Mouse (Mus musculus): ENCODE results near the gene Cxcl14. TPM values are rescaled to one million over a fixed set of nuclear protein-coding genes. Genes with fewer than 3 reads are reported as not detected.

Cxcl14 gene
- total RNA-seq, 2 experiments from 2014 or later, result 135 to 143 TPM

GRCm38 (mm10) chr13:56249593-56250341, 46.6 kb downstream of the Cxcl14 start:
- intact Hi-C loops (cut with DNase I), result loop anchor here (2.0 kb wide), 1 partner anchor 19 kb away; no protein-coding TSS in a partner anchor
- Histone ChIP-seq H3K4me3 (no peak overlapping the region), H3K27ac (no peak overlapping the region)
- no peak for TF ChIP-seq CTCF (IDR thresholded peaks at IDR 0.05)
- DNase-seq (ENCODE audit: extremely low spot score in 1 of 2, low spot score in 2 of 2), result no peak

DNA sequence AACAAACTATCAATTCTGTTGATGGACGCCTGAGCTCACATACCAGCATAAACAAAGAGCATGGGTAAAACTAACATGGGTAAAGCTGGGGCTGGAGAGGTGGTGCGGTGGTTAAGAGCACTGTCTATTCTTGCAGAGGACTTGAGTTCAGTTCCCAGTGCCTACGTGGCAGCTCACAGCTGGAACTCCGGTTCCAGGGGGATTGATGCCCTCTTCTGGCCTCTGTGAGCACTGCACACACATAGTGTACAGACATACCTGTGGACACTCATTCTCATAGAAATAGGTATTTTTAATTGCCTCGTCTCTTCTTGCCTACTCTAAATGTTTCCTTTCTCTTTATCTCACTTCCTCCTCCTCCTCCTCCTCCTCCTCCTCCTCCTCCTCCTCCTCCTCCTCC, 53.2 kb downstream of the Cxcl14 start:
- intact Hi-C loops (cut with DNase I), result no loop called here
- H3K4me3 ChIP-seq, result no peak overlapping the region
- H3K27ac ChIP-seq, result no peak overlapping the region
- no peak for DNase-seq (ENCODE audit: extremely low spot score in 1 of 2, low spot score in 2 of 2)
- TF ChIP-seq CTCF (IDR thresholded peaks at IDR 0.05), result no peak; the same call in 1 of the 2 replicates

DNA sequence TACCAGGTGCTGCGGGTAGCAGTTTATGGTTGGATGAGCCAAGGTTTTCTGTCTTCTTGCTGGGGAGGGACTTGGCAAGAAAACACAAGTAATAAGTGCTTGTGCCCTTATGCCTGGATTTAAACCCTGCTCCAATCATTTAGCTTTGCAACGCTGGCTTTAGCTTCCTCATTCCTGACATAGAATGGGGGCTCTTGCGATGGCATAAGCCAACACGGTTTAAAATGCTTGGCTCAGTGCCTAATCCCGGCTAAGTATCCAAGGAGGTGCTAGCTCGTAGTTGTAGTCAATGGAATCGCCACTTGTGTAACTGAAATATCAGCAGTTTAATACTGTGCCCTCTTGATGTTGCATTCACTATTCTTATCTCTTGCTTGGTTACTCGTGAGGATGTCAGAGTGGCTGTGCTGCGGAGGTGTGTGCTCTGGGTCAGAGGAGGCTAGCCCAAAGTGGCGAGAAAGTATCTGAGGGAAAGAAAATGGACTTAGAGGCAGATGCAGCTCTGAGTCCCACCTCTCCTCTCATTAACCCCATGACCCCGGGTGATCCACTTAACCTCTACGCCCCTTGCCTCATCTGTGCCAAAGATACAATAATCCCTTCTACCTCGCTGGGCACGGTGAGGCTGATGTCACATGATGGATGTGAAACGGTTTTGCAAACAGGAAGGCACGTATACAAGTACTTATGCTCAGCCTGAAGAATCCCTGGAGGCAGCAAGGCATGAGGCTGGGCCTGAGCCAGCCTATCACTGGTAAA, 56.2 kb downstream of the Cxcl14 start:
- intact Hi-C loops (cut with DNase I), result no loop called here
- no peak for TF ChIP-seq CTCF (IDR thresholded peaks at IDR 0.05)
- DNase-seq (ENCODE audit: extremely low spot score in 1 of 2, low spot score in 2 of 2), result no peak
- Histone ChIP-seq H3K4me3 (no peak overlapping the region), H3K27ac (no peak overlapping the region)

Other genes starting within 250 kb of the Cxcl14 start
- gene H2afy, start 160.2 kb downstream of the Cxcl14 start, total RNA-seq (2021), result 100 to 1,000 TPM; 107 to 111 TPM
- gene Tifab, start 117.7 kb downstream of the Cxcl14 start, total RNA-seq (2021), result 1 to 10 TPM; 1.7 to 2.0 TPM
- gene Neurog1, start 44.4 kb downstream of the Cxcl14 start, total RNA-seq (2021), result not detected
- not detected for gene Gm3045, start 130.0 kb upstream of the Cxcl14 start, total RNA-seq (2021)
- not detected for gene Slc25a48, start 141.8 kb upstream of the Cxcl14 start, total RNA-seq (2021)
- gene Il9, start 185.7 kb upstream of the Cxcl14 start, total RNA-seq (2021), result not detected
- 1 to 10 TPM; 6.8 to 7.3 TPM for gene Fbxl21, start 225.9 kb upstream of the Cxcl14 start, total RNA-seq (2021)

Data from left cerebral cortex, adult 2 months (tissue).